Mouse (Mus musculus) heart, embryonic 14.5 days (tissue): ENCODE data around the gene Tex12. TPM values are rescaled to one million over a fixed set of nuclear protein-coding genes. Genes with fewer than 3 reads are reported as not detected.
A peak's percentile ranks its signal among the peaks of the same experiment; 100 is the strongest.

Source experiments
- ATAC-seq: fragments of 200-750 bp; cut with Nextera tagmentation; 2 replicates; pipeline ENCODE4 v1.8.0; 2017; ENCODE audit warnings: low read depth, moderate TSS enrichment; ENCODE audit not compliant: insufficient number of reproducible peaks, insufficient read depth, low FRiP score
- H3K27ac ChIP-seq, 2 experiments: fragments of 200-500 bp in 1 of 2; fragments of 300-500 bp in 1 of 2; sonication (generic) in 1 of 2; replicated peaks in 1 of 2; 2 replicates each; pipeline ENCODE4 v1.5.1; 2012 to 2014; ENCODE audit warnings: low read depth in 2 of 2, low read length in 2 of 2, control low read depth in 1 of 2, mild to moderate bottlenecking in 1 of 2, mixed read lengths in 1 of 2; ENCODE audit not compliant: control insufficient read depth in 1 of 2, insufficient read depth in 1 of 2
- H3K27me3 ChIP-seq: fragments of 300-500 bp; sonication (generic); 2 replicates; pipeline ENCODE4 v1.6.1; 2014; ENCODE audit warnings: mild to moderate bottlenecking, low read length, control low read depth; ENCODE audit not compliant: control insufficient read depth, insufficient read depth
- H3K36me3 ChIP-seq: fragments of 300-500 bp; sonication (generic); 2 replicates; pipeline ENCODE4 v1.6.1; 2014; ENCODE audit warnings: mild to moderate bottlenecking, control low read depth, low read length, mixed read lengths; ENCODE audit not compliant: control insufficient read depth, insufficient read depth
- H3K4me1 ChIP-seq, 2 experiments: fragments of 200-500 bp in 1 of 2; fragments of 300-500 bp in 1 of 2; sonication (generic) in 1 of 2; 2 replicates each; pipeline ENCODE4 v1.6.1; 2012 to 2014; ENCODE audit warnings: low read length in 2 of 2, control low read depth in 1 of 2, mixed read lengths in 1 of 2; ENCODE audit not compliant: control insufficient read depth in 2 of 2, insufficient read depth in 2 of 2
- H3K4me2 ChIP-seq: fragments of 300-500 bp; sonication (generic); 2 replicates; pipeline ENCODE4 v1.6.1; 2014; ENCODE audit warnings: mild to moderate bottlenecking, low read length
- H3K4me3 ChIP-seq, 2 experiments: fragments of 200-500 bp in 1 of 2; fragments of 300-500 bp in 1 of 2; sonication (generic) in 1 of 2; 2 replicates each; pipeline ENCODE4 v1.5.1; 2012 to 2014; ENCODE audit warnings: low read length in 2 of 2, mild to moderate bottlenecking in 2 of 2, control low read depth in 1 of 2, low read depth in 1 of 2, moderate library complexity in 1 of 2; ENCODE audit not compliant: control insufficient read depth in 1 of 2, insufficient read depth in 1 of 2
- H3K9ac ChIP-seq: fragments of 300-500 bp; sonication (generic); 2 replicates; pipeline ENCODE4 v1.6.1; 2014; ENCODE audit warnings: mild to moderate bottlenecking, low read length
- H3K9me3 ChIP-seq: fragments of 300-500 bp; sonication (generic); 2 replicates; pipeline ENCODE4 v1.6.1; 2016; ENCODE audit warnings: low read length, control low read depth; ENCODE audit not compliant: control insufficient read depth
- WGBS: fragments of 180-500 bp; shearing (Covaris S2); extraction: QIAGEN DNeasy Blood & Tissue Kit; methylation state at CpG from one replicate; pipeline ENCODE4 v1.1.7; 2014; 5-methylcytosine and 5-hydroxymethylcytosine counted together
- polyA plus RNA-seq: library from polyadenylated mRNA; unstranded; fragments of >200 nt; fragmentation: Nextera tagmentation; extraction: Ambion mirVana; gene quantifications from 2 replicates; pipeline ENCODE4 v1.2.1, GENCODE M21; 2014

Gene Tex12
- polyA plus RNA-seq, 1 experiment from 2014 or later = not detected

- Histone ChIP-seq H3K27me3 (no peaks in the 10 kb centered on the region), H3K9me3 (no peaks in the 10 kb centered on the region), H3K4me2 (peak within 1 kb of the TSS; percentile 42; the same call in 1 of the 2 replicates), H3K9ac (0 out of 2 replicates have a peak within 1 kb of the TSS, but pooled peaks have one; percentile 40), H3K4me1 (peaks cover 2 to 4% of the 10 kb centered on the region in 2 experiments; a peak in 1 of 4 replicates), H3K4me3 (peak within 1 kb of the TSS in 1 of 2 experiments; percentile 8; a peak in 1 of 4 replicates), H3K27ac (no peak within 1 kb of the TSS), H3K36me3 (no peaks in the 10 kb centered on the region)
- no peak for ATAC-seq
- WGBS = 23% methylated on average over 12 of the region's 12 CpGs
Observed at GRCm38 (mm10) chr9:50554241-50555093, 6.7 kb downstream of the Tex12 start, which contains the start of gene Il18. Il18 (plus strand) TSS chr9:50554827.

- H3K27ac ChIP-seq = no peak overlapping the region
- no peak overlapping the region for H3K4me2 ChIP-seq
- no peaks in the 10 kb centered on the region for H3K9me3 ChIP-seq
- WGBS = 70% methylated on average over 2 of the region's 2 CpGs
- H3K4me3 ChIP-seq = no peak overlapping the region
- no peak overlapping the region for H3K9ac ChIP-seq
- H3K27me3 ChIP-seq = no peaks in the 10 kb centered on the region
- H3K36me3 ChIP-seq = no peaks in the 10 kb centered on the region
- no peak for ATAC-seq
- H3K4me1 ChIP-seq = peaks cover 2 to 4% of the 10 kb centered on the region in 2 experiments; a peak in 1 of 4 replicates
Observed at GRCm38 (mm10) chr9:50553547-50553946, 7.6 kb downstream of the Tex12 start.

GRCm38 (mm10) chr9:50552206-50552605 lies 8.9 kb downstream of the Tex12 start:
- Histone ChIP-seq H3K27me3 (no peaks in the 10 kb centered on the region), H3K27ac (no peak overlapping the region), H3K4me3 (no peak overlapping the region), H3K36me3 (no peaks in the 10 kb centered on the region), H3K9ac (no peak overlapping the region), H3K4me1 (peaks cover 2 to 4% of the 10 kb centered on the region in 2 experiments; a peak in 2 of 4 replicates), H3K4me2 (no peak overlapping the region), H3K9me3 (no peaks in the 10 kb centered on the region)
- ATAC-seq = no peak
- WGBS = 62% methylated on average over 5 of the region's 5 CpGs

- Histone ChIP-seq H3K9me3 (no peaks in the 10 kb centered on the region), H3K4me1 (no peaks in the 10 kb centered on the region; a peak in 1 of 4 replicates), H3K27me3 (no peaks in the 10 kb centered on the region), H3K4me2 (no peak overlapping the region), H3K27ac (no peak overlapping the region), H3K9ac (no peak overlapping the region), H3K4me3 (no peak overlapping the region), H3K36me3 (no peaks in the 10 kb centered on the region)
- ATAC-seq = no peak
- WGBS = 86% methylated on average over 4 of the region's 4 CpGs
Observed at GRCm38 (mm10) chr9:50548936-50549335, 12.2 kb downstream of the Tex12 start.

GRCm38 (mm10) chr9:50547859-50548478 lies 13.2 kb downstream of the Tex12 start:
- Histone ChIP-seq H3K36me3 (no peaks in the 10 kb centered on the region), H3K4me2 (no peak overlapping the region), H3K9ac (no peak overlapping the region), H3K27me3 (no peaks in the 10 kb centered on the region), H3K4me1 (no peaks in the 10 kb centered on the region; a peak in 1 of 4 replicates), H3K27ac (no peak overlapping the region), H3K4me3 (no peak overlapping the region), H3K9me3 (no peaks in the 10 kb centered on the region)
- ATAC-seq = no peak
- WGBS = 23% methylated on average over 5 of the region's 5 CpGs

- no peak for ATAC-seq
- Histone ChIP-seq H3K4me2 (no peak overlapping the region), H3K9ac (no peak overlapping the region), H3K4me1 (no peaks in the 10 kb centered on the region), H3K36me3 (no peaks in the 10 kb centered on the region), H3K9me3 (no peaks in the 10 kb centered on the region), H3K27ac (no peak overlapping the region), H3K4me3 (no peak overlapping the region), H3K27me3 (no peaks in the 10 kb centered on the region)
- WGBS = 67% methylated on average over 9 of the region's 9 CpGs
Observed at GRCm38 (mm10) chr9:50542401-50542800, 18.7 kb downstream of the Tex12 start.

GRCm38 (mm10) chr9:50540170-50540569 lies 21.0 kb downstream of the Tex12 start:
- H3K27me3 ChIP-seq = no peaks in the 10 kb centered on the region
- H3K36me3 ChIP-seq = no peaks in the 10 kb centered on the region
- no peak for ATAC-seq
- 59% methylated on average over 7 of the region's 7 CpGs for WGBS
- H3K9ac ChIP-seq = no peak overlapping the region
- H3K4me1 ChIP-seq = no peaks in the 10 kb centered on the region
- no peak overlapping the region for H3K27ac ChIP-seq
- no peak overlapping the region for H3K4me2 ChIP-seq
- no peaks in the 10 kb centered on the region for H3K9me3 ChIP-seq
- no peak overlapping the region for H3K4me3 ChIP-seq
